Mouse (Mus musculus): ENCODE measurements around the gene Olig2. TPM values are rescaled to one million over a fixed set of nuclear protein-coding genes. Genes with fewer than 3 reads are reported as not detected.

Olig2 gene
- total and polyA plus RNA-seq, 3 experiments = not detected

DNA sequence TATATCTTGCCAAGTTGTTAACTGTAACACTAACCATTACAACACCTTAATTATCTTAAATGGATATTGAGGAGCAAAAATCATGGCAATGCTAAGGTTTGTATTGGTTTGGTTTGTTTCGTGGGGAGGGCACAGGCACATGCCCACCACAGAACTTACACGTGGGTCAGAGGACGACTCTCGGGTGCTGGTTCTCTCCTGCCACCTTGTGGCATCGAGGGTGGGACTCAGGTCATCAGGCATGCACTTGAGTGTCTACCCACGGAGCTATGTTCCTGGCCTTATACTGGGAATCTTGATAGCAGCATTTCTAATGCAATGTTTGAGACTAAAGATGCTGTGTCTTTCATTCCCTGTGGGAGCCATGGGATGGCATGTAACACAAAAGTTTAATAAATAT is 8.2 kb upstream of the Olig2 start:
- peak; percentile 10 for DNase-seq (ENCODE audit: low read depth, low spot score)
- no peak for TF ChIP-seq MYC (IDR thresholded peaks at IDR 0.05; ENCODE audit: low read depth, low read length)
- peak in 2 of 3 experiments; percentile 30 to 34; a peak in 3 of 6 replicates for TF ChIP-seq CTCF (IDR thresholded peaks at IDR 0.05 in 2 of 3, conservative IDR thresholded peaks at IDR 0.05 in 1 of 3; ENCODE audit: control insufficient read depth in 1 of 3, insufficient read depth in 1 of 3, low read depth in 2 of 3, low read length in 3 of 3, poor library complexity in 1 of 3, severe bottlenecking in 1 of 3)
- TF ChIP-seq RAD21 (IDR thresholded peaks at IDR 0.05; ENCODE audit: low read depth, low read length) = peak; percentile 24; the same call in 1 of the 2 replicates
- peak; percentile 32 for TF ChIP-seq SMC3 (IDR thresholded peaks at IDR 0.05; ENCODE audit: low read depth, low read length)
- no peaks in the 10 kb centered on the region for H3K4me1 ChIP-seq (ENCODE audit: control insufficient read depth in 1 of 2, insufficient read depth in 2 of 2, low read length in 2 of 2)
- no peak overlapping the region for H3K4me3 ChIP-seq (ENCODE audit: control insufficient read depth in 1 of 2, insufficient read depth in 1 of 2, low read depth in 2 of 2, low read length in 2 of 2)
- H3K9ac ChIP-seq (ENCODE audit: control insufficient read depth, low read depth, low read length, poor library complexity, severe bottlenecking) = no peak overlapping the region
- H3K79me2 ChIP-seq (ENCODE audit: control insufficient read depth, insufficient read depth, low read length, poor library complexity) = no peaks in the 10 kb centered on the region
- H3K36me3 ChIP-seq (ENCODE audit: control insufficient read depth in 1 of 2, insufficient read depth in 2 of 2, low read length in 2 of 2) = no peaks in the 10 kb centered on the region
- H3K27ac ChIP-seq (ENCODE audit: control insufficient read depth, low read depth, low read length) = no peak overlapping the region
- no peaks in the 10 kb centered on the region; a peak in 1 of 4 replicates for H3K27me3 ChIP-seq (ENCODE audit: control insufficient read depth in 1 of 2, insufficient read depth in 2 of 2, low read length in 2 of 2)
- H3K9me3 ChIP-seq (replicated peaks; ENCODE audit: insufficient read depth, low read length) = no peaks in the 10 kb centered on the region

DNA sequence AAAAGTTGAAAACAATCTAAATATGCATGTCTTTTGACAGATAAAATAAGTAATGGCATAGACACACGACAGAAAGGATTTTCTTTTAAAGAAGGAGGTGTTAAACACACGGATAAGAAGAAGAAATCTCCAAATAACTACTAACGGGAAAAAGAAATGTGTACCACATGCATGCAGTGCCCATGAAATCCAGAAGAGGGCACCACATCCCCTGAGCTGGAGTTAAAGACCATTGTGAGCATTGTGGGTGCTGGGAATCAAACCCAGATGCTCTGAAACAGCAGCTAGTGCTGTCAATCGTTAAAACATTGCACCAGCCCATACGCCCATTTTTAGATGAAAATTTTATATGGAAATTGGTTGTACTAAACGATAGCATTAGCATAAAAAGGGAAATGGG is 7.3 kb upstream of the Olig2 start:
- TF ChIP-seq USF2 (IDR thresholded peaks at IDR 0.05; ENCODE audit: borderline replicate concordance in 1 of 2, insufficient read depth in 1 of 2, low read depth in 1 of 2, low read length in 2 of 2) (no peak), UBTF (IDR thresholded peaks at IDR 0.05; ENCODE audit: borderline replicate concordance, insufficient read depth, low read depth, low read length) (no peak), MEF2A (IDR thresholded peaks at IDR 0.05; ENCODE audit: extremely low read depth, insufficient replicate concordance, low read depth, low read length, poor library complexity, severe bottlenecking) (no peak), EP300 (IDR thresholded peaks at IDR 0.05; ENCODE audit: low read depth in 1 of 2, low read length in 2 of 2) (no peak), CTCF (IDR thresholded peaks at IDR 0.05 in 2 of 3, conservative IDR thresholded peaks at IDR 0.05 in 1 of 3; ENCODE audit: control insufficient read depth in 1 of 3, insufficient read depth in 1 of 3, low read depth in 2 of 3, low read length in 3 of 3, poor library complexity in 1 of 3, severe bottlenecking in 1 of 3) (peak; percentile 39 to 61 (median 52); a peak in 5 of 6 replicates), MAFK (IDR thresholded peaks at IDR 0.05; ENCODE audit: borderline replicate concordance, low read depth, low read length) (no peak), RAD21 (IDR thresholded peaks at IDR 0.05; ENCODE audit: low read depth, low read length) (peak; percentile 62), SMC3 (IDR thresholded peaks at IDR 0.05; ENCODE audit: low read depth, low read length) (peak; percentile 68), E2F4 (IDR thresholded peaks at IDR 0.05; ENCODE audit: borderline replicate concordance, low read depth, low read length) (no peak), CHD1 (IDR thresholded peaks at IDR 0.05; ENCODE audit: low read depth, low read length) (no peak), ZC3H11A (IDR thresholded peaks at IDR 0.05; ENCODE audit: low read depth, low read length) (peak; percentile 56), BHLHE40 (IDR thresholded peaks at IDR 0.05; ENCODE audit: borderline replicate concordance, low read depth, low read length) (no peak), RCOR1 (IDR thresholded peaks at IDR 0.05; ENCODE audit: low read depth, low read length) (no peak), JUND (IDR thresholded peaks at IDR 0.05; ENCODE audit: low read depth, low read length) (no peak)
- Histone ChIP-seq H3K79me2 (ENCODE audit: control insufficient read depth, insufficient read depth, low read length, poor library complexity) (no peaks in the 10 kb centered on the region), H3K27ac (ENCODE audit: control insufficient read depth, low read depth, low read length) (no peak overlapping the region), H3K4me3 (ENCODE audit: control insufficient read depth in 1 of 2, insufficient read depth in 1 of 2, low read depth in 2 of 2, low read length in 2 of 2) (no peak overlapping the region), H3K36me3 (ENCODE audit: control insufficient read depth in 1 of 2, insufficient read depth in 2 of 2, low read length in 2 of 2) (no peaks in the 10 kb centered on the region), H3K27me3 (ENCODE audit: control insufficient read depth in 1 of 2, insufficient read depth in 2 of 2, low read length in 2 of 2) (no peaks in the 10 kb centered on the region; a peak in 1 of 4 replicates), H3K9ac (ENCODE audit: control insufficient read depth, low read depth, low read length, poor library complexity, severe bottlenecking) (no peak overlapping the region), H3K9me3 (replicated peaks; ENCODE audit: insufficient read depth, low read length) (no peaks in the 10 kb centered on the region), H3K4me1 (ENCODE audit: control insufficient read depth in 1 of 2, insufficient read depth in 2 of 2, low read length in 2 of 2) (no peaks in the 10 kb centered on the region)
- DNase-seq (ENCODE audit: low read depth, low spot score) = peak; percentile 43

Data from MEL (cell line).